Mouse (Mus musculus): ENCODE measurements around the gene Rgma. TPM values are rescaled to one million over a fixed set of nuclear protein-coding genes. Genes with fewer than 3 reads are reported as not detected.

The Rgma gene
- polyA plus RNA-seq, 1 experiment from 2014 or later: 32.3 TPM

- Histone ChIP-seq H3K4me3 (replicated peaks) (no peak overlapping the region), H3K36me3 (no peaks in the 10 kb centered on the region), H3K9me3 (replicated peaks) (no peaks in the 10 kb centered on the region), H3K27ac (replicated peaks) (no peak overlapping the region; the same call in 1 of the 2 replicates), H3K4me1 (peaks cover 4% of the 10 kb centered on the region), H3K27me3 (replicated peaks) (no peaks in the 10 kb centered on the region), H3K9ac (replicated peaks) (no peak overlapping the region), H3K4me2 (no peak overlapping the region)
- ATAC-seq (ENCODE audit: low FRiP score): no peak
- 18% methylated on average over 3 of the region's 3 CpGs for WGBS
Measured at GRCm38 (mm10) chr7:73343852-73344251, 31.5 kb upstream of the Rgma start.

- Histone ChIP-seq H3K4me1 (peaks cover 10% of the 10 kb centered on the region), H3K9me3 (replicated peaks) (no peaks in the 10 kb centered on the region), H3K36me3 (no peaks in the 10 kb centered on the region), H3K4me3 (replicated peaks) (no peak overlapping the region), H3K4me2 (no peak overlapping the region), H3K27ac (replicated peaks) (no peak overlapping the region; the same call in 1 of the 2 replicates), H3K27me3 (replicated peaks) (no peaks in the 10 kb centered on the region), H3K9ac (replicated peaks) (no peak overlapping the region)
- 15% methylated on average over 10 of the region's 10 CpGs for WGBS
- peak; percentile 31; the same call in 1 of the 2 replicates for ATAC-seq (ENCODE audit: low FRiP score)
Measured at GRCm38 (mm10) chr7:73348585-73349124, 26.7 kb upstream of the Rgma start.

GRCm38 (mm10) chr7:73349158-73349557, 26.2 kb upstream of the Rgma start:
- no peak for ATAC-seq (ENCODE audit: low FRiP score)
- 70% methylated on average over 8 of the region's 8 CpGs for WGBS

GRCm38 (mm10) chr7:73355229-73355628, 20.1 kb upstream of the Rgma start:
- Histone ChIP-seq H3K9me3 (replicated peaks) (no peaks in the 10 kb centered on the region), H3K4me1 (peaks cover 13% of the 10 kb centered on the region), H3K4me2 (no peak overlapping the region), H3K36me3 (no peaks in the 10 kb centered on the region), H3K27me3 (replicated peaks) (no peaks in the 10 kb centered on the region), H3K27ac (replicated peaks) (no peak overlapping the region), H3K4me3 (replicated peaks) (no peak overlapping the region), H3K9ac (replicated peaks) (no peak overlapping the region)
- no peak for ATAC-seq (ENCODE audit: low FRiP score)
- WGBS: 65% methylated on average over 9 of the region's 9 CpGs

More at GRCm38 (mm10) chr7:73349158-73349557, 26.2 kb upstream of the Rgma start:
- H3K27me3 ChIP-seq (replicated peaks): no peaks in the 10 kb centered on the region
- no peaks in the 10 kb centered on the region for H3K36me3 ChIP-seq
- H3K27ac ChIP-seq (replicated peaks): no peak overlapping the region
- no peak overlapping the region for H3K9ac ChIP-seq (replicated peaks)
- H3K4me1 ChIP-seq: peaks cover 14% of the 10 kb centered on the region
- no peak overlapping the region for H3K4me2 ChIP-seq
- H3K9me3 ChIP-seq (replicated peaks): no peaks in the 10 kb centered on the region
- no peak overlapping the region for H3K4me3 ChIP-seq (replicated peaks)

GRCm38 (mm10) chr7:73356901-73357300, 18.4 kb upstream of the Rgma start:
- WGBS: 86% methylated on average over 5 of the region's 5 CpGs
- no peak overlapping the region for H3K4me3 ChIP-seq (replicated peaks)
- H3K9me3 ChIP-seq (replicated peaks): no peaks in the 10 kb centered on the region
- ATAC-seq (ENCODE audit: low FRiP score): no peak
- H3K27ac ChIP-seq (replicated peaks): no peak overlapping the region
- no peaks in the 10 kb centered on the region for H3K27me3 ChIP-seq (replicated peaks)
- H3K4me2 ChIP-seq: no peak overlapping the region
- H3K36me3 ChIP-seq: no peaks in the 10 kb centered on the region
- peaks cover 22% of the 10 kb centered on the region for H3K4me1 ChIP-seq
- no peak overlapping the region for H3K9ac ChIP-seq (replicated peaks)

- Histone ChIP-seq H3K4me1 (peaks cover 22% of the 10 kb centered on the region), H3K4me3 (replicated peaks) (no peak overlapping the region), H3K27me3 (replicated peaks) (no peaks in the 10 kb centered on the region), H3K36me3 (no peaks in the 10 kb centered on the region), H3K9me3 (replicated peaks) (no peaks in the 10 kb centered on the region), H3K4me2 (no peak overlapping the region), H3K9ac (replicated peaks) (no peak overlapping the region), H3K27ac (replicated peaks) (no peak overlapping the region)
- ATAC-seq (ENCODE audit: low FRiP score): no peak
- WGBS: 85% methylated on average over 2 of the region's 2 CpGs
Measured at GRCm38 (mm10) chr7:73357626-73358025, 17.7 kb upstream of the Rgma start.

GRCm38 (mm10) chr7:73365511-73365910, 9.8 kb upstream of the Rgma start:
- peaks cover 13% of the 10 kb centered on the region for H3K4me1 ChIP-seq
- H3K4me2 ChIP-seq: no peak overlapping the region
- no peaks in the 10 kb centered on the region for H3K36me3 ChIP-seq
- no peak overlapping the region for H3K27ac ChIP-seq (replicated peaks)
- no peaks in the 10 kb centered on the region for H3K9me3 ChIP-seq (replicated peaks)
- H3K9ac ChIP-seq (replicated peaks): no peak overlapping the region
- no peaks in the 10 kb centered on the region; the same call in 1 of the 2 replicates for H3K27me3 ChIP-seq (replicated peaks)
- 68% methylated on average over 4 of the region's 4 CpGs for WGBS
- no peak for ATAC-seq (ENCODE audit: low FRiP score)
- no peak overlapping the region for H3K4me3 ChIP-seq (replicated peaks)

- no peaks in the 10 kb centered on the region; the same call in 1 of the 2 replicates for H3K27me3 ChIP-seq (replicated peaks)
- H3K4me1 ChIP-seq: peaks cover 9% of the 10 kb centered on the region
- ATAC-seq (ENCODE audit: low FRiP score): peak; percentile 55
- H3K9ac ChIP-seq (replicated peaks): no peak overlapping the region
- H3K4me3 ChIP-seq (replicated peaks): no peak overlapping the region
- peak overlapping the region; percentile 28; the same call in 1 of the 2 replicates for H3K27ac ChIP-seq (replicated peaks)
- no peak overlapping the region for H3K4me2 ChIP-seq
- H3K36me3 ChIP-seq: no peaks in the 10 kb centered on the region
- 42% methylated on average over 7 of the region's 7 CpGs for WGBS
- no peaks in the 10 kb centered on the region for H3K9me3 ChIP-seq (replicated peaks)
Measured at GRCm38 (mm10) chr7:73365965-73366364, 9.3 kb upstream of the Rgma start.

- Histone ChIP-seq H3K4me3 (replicated peaks) (no peak overlapping the region), H3K9me3 (replicated peaks) (no peaks in the 10 kb centered on the region), H3K9ac (replicated peaks) (no peak overlapping the region), H3K27me3 (replicated peaks) (no peaks in the 10 kb centered on the region; the same call in none of the 2 replicates), H3K27ac (replicated peaks) (no peak overlapping the region), H3K36me3 (no peaks in the 10 kb centered on the region), H3K4me2 (no peak overlapping the region), H3K4me1 (peaks cover 19% of the 10 kb centered on the region)
- no peak for ATAC-seq (ENCODE audit: low FRiP score)
- WGBS: 92% methylated on average over 10 of the region's 10 CpGs
Measured at GRCm38 (mm10) chr7:73367681-73368464, 7.4 kb upstream of the Rgma start.

- Histone ChIP-seq H3K36me3 (no peaks in the 10 kb centered on the region), H3K4me1 (peaks cover 34% of the 10 kb centered on the region), H3K4me3 (replicated peaks) (no peak overlapping the region), H3K4me2 (no peak overlapping the region), H3K27ac (replicated peaks) (no peak overlapping the region), H3K9ac (replicated peaks) (no peak overlapping the region), H3K27me3 (replicated peaks) (no peaks in the 10 kb centered on the region; the same call in none of the 2 replicates), H3K9me3 (replicated peaks) (no peaks in the 10 kb centered on the region)
- 75% methylated on average over 4 of the region's 4 CpGs for WGBS
- ATAC-seq (ENCODE audit: low FRiP score): no peak
Measured at GRCm38 (mm10) chr7:73369992-73370391, 5.3 kb upstream of the Rgma start.

GRCm38 (mm10) chr7:73371587-73372321, 3.6 kb upstream of the Rgma start:
- 0 out of 2 replicates have a peak overlapping the region, but pooled peaks have one; percentile 18 for H3K27ac ChIP-seq (replicated peaks)
- H3K36me3 ChIP-seq: no peaks in the 10 kb centered on the region
- ATAC-seq (ENCODE audit: low FRiP score): no peak
- no peaks in the 10 kb centered on the region; the same call in none of the 2 replicates for H3K27me3 ChIP-seq (replicated peaks)
- H3K4me2 ChIP-seq: peak overlapping the region; percentile 73
- peak overlapping the region; percentile 46 for H3K9ac ChIP-seq (replicated peaks)
- no peaks in the 10 kb centered on the region for H3K9me3 ChIP-seq (replicated peaks)
- 52% methylated on average over 10 of the region's 10 CpGs for WGBS
- peak overlapping the region; percentile 38 for H3K4me3 ChIP-seq (replicated peaks)
- H3K4me1 ChIP-seq: peaks cover 33% of the 10 kb centered on the region
